Mouse (Mus musculus): ENCODE results near the gene Tas2r115.

- TF ChIP-seq POLR2A (IDR thresholded peaks at IDR 0.05; ENCODE audit: control insufficient read depth, extremely low read depth, insufficient read depth, low read length, poor library complexity) (no peak), CTCF (IDR thresholded peaks at IDR 0.05; ENCODE audit: borderline replicate concordance, control insufficient read depth, extremely low read depth, insufficient read depth, low read length, poor library complexity) (no peak)
These were observed 36.9 kb downstream of the Tas2r115 start, which contains the start of gene Tas2r121 for GRCm38 (mm10) chr6:132700907-132701306.
